Mouse (Mus musculus) MEL (cell line): ENCODE results near the gene Utrn. TPM values are rescaled to one million over a fixed set of nuclear protein-coding genes. Genes with fewer than 3 reads are reported as not detected.

Source experiments
- DNase-seq: peaks from one replicate; pipeline ENCODE4 v3.0.0; 2011; ENCODE audit warnings: low read depth, low spot score
- H3K27ac ChIP-seq: 2 replicates; pipeline ENCODE4 v1.5.1; 2012; ENCODE audit warnings: low read depth, mild to moderate bottlenecking, control low read depth, low read length, moderate library complexity; ENCODE audit not compliant: control insufficient read depth
- H3K27me3 ChIP-seq, 2 experiments: fragments of 150-350 bp in 1 of 2; sonication (generic) in 1 of 2; 2 replicates each; pipeline ENCODE4 v1.6.1; 2012; ENCODE audit warnings: low read length in 2 of 2, mild to moderate bottlenecking in 2 of 2, improper control_type of control experiment in 1 of 2, moderate library complexity in 1 of 2; ENCODE audit not compliant: insufficient read depth in 2 of 2, control insufficient read depth in 1 of 2
- H3K36me3 ChIP-seq, 2 experiments: 2 replicates each; pipeline ENCODE4 v1.6.1; 2012 to 2014; ENCODE audit warnings: low read length in 2 of 2, improper control_type of control experiment in 1 of 2, inconsistent platforms in 1 of 2, mild to moderate bottlenecking in 1 of 2; ENCODE audit not compliant: insufficient read depth in 2 of 2, control insufficient read depth in 1 of 2
- H3K4me1 ChIP-seq, 2 experiments: fragments of 150-350 bp in 1 of 2; sonication (generic) in 1 of 2; 2 replicates each; pipeline ENCODE4 v1.6.1; 2012; ENCODE audit warnings: low read length in 2 of 2, improper control_type of control experiment in 1 of 2, mild to moderate bottlenecking in 1 of 2; ENCODE audit not compliant: insufficient read depth in 2 of 2, control insufficient read depth in 1 of 2
- H3K4me3 ChIP-seq, 2 experiments: fragments of 150-350 bp in 1 of 2; sonication (generic) in 1 of 2; 2 replicates each; pipeline ENCODE4 v1.5.1; 2012; ENCODE audit warnings: low read depth in 2 of 2, low read length in 2 of 2, mild to moderate bottlenecking in 2 of 2, moderate library complexity in 2 of 2, control low read depth in 1 of 2, improper control_type of control experiment in 1 of 2; ENCODE audit not compliant: control insufficient read depth in 1 of 2, insufficient read depth in 1 of 2
- H3K79me2 ChIP-seq: 2 replicates; pipeline ENCODE4 v1.6.1; 2012; ENCODE audit warnings: mild to moderate bottlenecking, low read length, moderate library complexity; ENCODE audit not compliant: control insufficient read depth, poor library complexity, insufficient read depth
- H3K9ac ChIP-seq: 2 replicates; pipeline ENCODE4 v1.6.1; 2012; ENCODE audit warnings: low read depth, mild to moderate bottlenecking, control low read depth, low read length, moderate library complexity; ENCODE audit not compliant: control insufficient read depth, poor library complexity, severe bottlenecking
- H3K9me3 ChIP-seq: fragments of 150-350 bp; sonication (generic); replicated peaks from 2 replicates; pipeline ENCODE4 v1.6.1; 2012; ENCODE audit warnings: mild to moderate bottlenecking, low read length, improper control_type of control experiment, moderate library complexity; ENCODE audit not compliant: insufficient read depth
- CHD2 ChIP-seq: IDR thresholded peaks from 2 replicates; pipeline ENCODE4 v1.6.1; 2011; ENCODE audit warnings: low read length, improper control_type of control experiment
- CTCF ChIP-seq, 3 experiments: IDR thresholded peaks in 2 of 3; conservative IDR thresholded peaks in 1 of 3; 2 replicates each; pipeline ENCODE4 v1.5.1; 2011 to 2012; ENCODE audit warnings: low read length in 3 of 3, low read depth in 2 of 3, mild to moderate bottlenecking in 2 of 3, improper control_type of control experiment in 1 of 3, inconsistent platforms in 1 of 3, mixed read lengths in 1 of 3, moderate library complexity in 1 of 3; ENCODE audit not compliant: control insufficient read depth in 1 of 3, insufficient read depth in 1 of 3, poor library complexity in 1 of 3, severe bottlenecking in 1 of 3
- EP300 ChIP-seq, 2 experiments: IDR thresholded peaks; 2 replicates each; pipeline ENCODE4 v1.6.1; 2011; ENCODE audit warnings: improper control_type of control experiment in 2 of 2, low read length in 2 of 2, low read depth in 1 of 2, mild to moderate bottlenecking in 1 of 2
- ETS1 ChIP-seq: IDR thresholded peaks from 2 replicates; pipeline ENCODE4 v1.6.1; 2012; ENCODE audit warnings: low read depth, mild to moderate bottlenecking, inconsistent platforms, low read length, improper control_type of control experiment, moderate library complexity
- HCFC1 ChIP-seq: IDR thresholded peaks from 2 replicates; pipeline ENCODE4 v1.6.1; 2012; ENCODE audit warnings: low read depth, mild to moderate bottlenecking, inconsistent platforms, low read length, improper control_type of control experiment, moderate library complexity
- MAX ChIP-seq: IDR thresholded peaks from 2 replicates; pipeline ENCODE4 v1.6.1; 2011; ENCODE audit warnings: low read length, improper control_type of control experiment
- MXI1 ChIP-seq: IDR thresholded peaks from 2 replicates; pipeline ENCODE4 v1.6.1; 2011; ENCODE audit warnings: mild to moderate bottlenecking, low read depth, low read length, improper control_type of control experiment
- POLR2A ChIP-seq, 2 experiments: IDR thresholded peaks; 2 replicates each; pipeline ENCODE4 v1.6.1; 2011 to 2012; ENCODE audit warnings: low read length in 2 of 2, mild to moderate bottlenecking in 2 of 2, control low read depth in 1 of 2, improper control_type of control experiment in 1 of 2, low read depth in 1 of 2, moderate library complexity in 1 of 2; ENCODE audit not compliant: control insufficient read depth in 1 of 2, insufficient read depth in 1 of 2, poor library complexity in 1 of 2
- RAD21 ChIP-seq: IDR thresholded peaks from 2 replicates; pipeline ENCODE4 v1.6.1; 2011; ENCODE audit warnings: mild to moderate bottlenecking, low read depth, low read length, improper control_type of control experiment
- SIN3A ChIP-seq: IDR thresholded peaks from 2 replicates; pipeline ENCODE4 v1.6.1; 2012; ENCODE audit warnings: low read length, improper control_type of control experiment, inconsistent platforms
- TBP ChIP-seq: IDR thresholded peaks from 2 replicates; pipeline ENCODE4 v1.8.0; 2011; ENCODE audit warnings: low read depth, low read length, improper control_type of control experiment
- UBTF ChIP-seq: IDR thresholded peaks from 2 replicates; pipeline ENCODE4 v1.6.1; 2012; ENCODE audit warnings: low read depth, mild to moderate bottlenecking, inconsistent platforms, low read length, improper control_type of control experiment, moderate library complexity, borderline replicate concordance; ENCODE audit not compliant: insufficient read depth
- ZKSCAN1 ChIP-seq: IDR thresholded peaks from 2 replicates; pipeline ENCODE4 v1.6.1; 2012; ENCODE audit warnings: low read depth, mild to moderate bottlenecking, inconsistent platforms, low read length, improper control_type of control experiment, moderate library complexity
- ZMIZ1 ChIP-seq: IDR thresholded peaks from 2 replicates; pipeline ENCODE4 v1.6.1; 2012; ENCODE audit warnings: low read depth, mild to moderate bottlenecking, inconsistent platforms, low read length, improper control_type of control experiment, moderate library complexity
- polyA plus RNA-seq, 2 experiments: library from polyadenylated mRNA; stranded (reverse) in 1 of 2; unstranded in 1 of 2; fragments of >175 nt in 1 of 2; fragments of >200 nt in 1 of 2; gene quantifications; 2 replicates each; pipeline versions ENCODE4 v1.2.1 to v1.2.4; 2012; ENCODE audit warnings: low replicate concordance in 2 of 2, low read depth in 1 of 2; ENCODE audit not compliant: insufficient read length in 2 of 2, insufficient read depth in 1 of 2, missing spikeins in 1 of 2
- total RNA-seq: library from RNA; depleted of rRNA; stranded (reverse); fragments of 300-350 nt; gene quantifications from 2 replicates; pipeline ENCODE4 v1.2.3, GENCODE M21; 2012

The Utrn gene
- total and polyA plus RNA-seq, 3 experiments, result 2.3 to 4.3 TPM; not detected in 1

- H3K4me1 ChIP-seq, result peaks cover 0 to 5% of the 10 kb centered on the region in 2 experiments; a peak in 1 of 4 replicates
- no peaks in the 10 kb centered on the region for H3K9me3 ChIP-seq
- peaks cover 0 to 2% of the 10 kb centered on the region in 2 experiments; a peak in 2 of 4 replicates for H3K36me3 ChIP-seq
- H3K9ac ChIP-seq, result no peak overlapping the region
- H3K4me3 ChIP-seq, result peak overlapping the region in 1 of 2 experiments; percentile 92; a peak in 3 of 4 replicates
- DNase-seq, result no peak
- no peak overlapping the region for H3K27ac ChIP-seq
- no peaks in the 10 kb centered on the region for H3K79me2 ChIP-seq
- H3K27me3 ChIP-seq, result no peaks in the 10 kb centered on the region; a peak in 1 of 4 replicates
- TF ChIP-seq MAX, result no peak
- no peak for TF ChIP-seq CTCF (IDR thresholded peaks at IDR 0.05 in 2 of 3, conservative IDR thresholded peaks at IDR 0.05 in 1 of 3; ENCODE audit: control insufficient read depth in 1 of 3, insufficient read depth in 1 of 3, low read depth in 2 of 3, low read length in 3 of 3, poor library complexity in 1 of 3, severe bottlenecking in 1 of 3)
- TF ChIP-seq UBTF, result no peak
- no peak for TF ChIP-seq CHD2
- TF ChIP-seq RAD21, result no peak
- TF ChIP-seq ZMIZ1, result no peak
- TF ChIP-seq EP300 (IDR thresholded peaks at IDR 0.05; ENCODE audit: low read depth in 1 of 2, low read length in 2 of 2), result no peak
- TF ChIP-seq MXI1, result no peak
Measured at GRCm38 (mm10) chr10:12875410-12875809, 6.2 kb upstream of the Utrn start.

DNA sequence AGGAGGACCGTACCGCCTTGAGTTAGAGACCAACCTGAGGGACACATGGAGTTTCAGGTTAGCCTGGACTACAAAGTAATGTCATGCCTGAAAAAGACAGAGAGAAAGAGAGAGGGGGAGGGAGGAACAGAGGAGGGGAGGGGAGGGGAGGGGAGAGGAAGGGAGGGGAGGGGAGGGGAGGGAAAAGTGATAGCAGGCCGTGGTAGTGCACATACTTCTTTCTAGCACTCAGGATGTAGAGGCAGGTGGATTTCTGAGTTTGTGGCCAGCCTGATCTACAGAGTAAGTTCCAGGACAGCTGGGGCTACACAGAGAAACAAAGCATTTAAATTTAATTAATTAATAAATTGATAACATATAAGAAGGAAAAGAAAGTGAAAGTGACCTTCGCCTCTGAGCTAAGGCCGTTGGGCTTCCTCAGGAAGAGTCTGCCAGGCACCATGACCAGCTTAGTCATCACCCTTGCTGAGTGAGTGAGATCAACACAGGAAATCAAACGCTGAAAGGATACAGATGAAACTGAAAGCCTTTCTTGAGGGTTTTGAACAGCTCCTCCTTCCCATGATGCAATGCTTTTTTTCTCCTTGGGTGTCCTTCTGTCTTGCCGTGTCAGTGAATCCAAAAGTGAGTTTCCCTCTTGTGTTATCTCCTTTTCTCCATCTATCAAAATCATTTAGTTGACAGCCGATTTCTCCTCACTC lies 5.6 kb upstream of the Utrn start:
- TF ChIP-seq RAD21, result no peak
- peak; percentile 73 for TF ChIP-seq SIN3A
- TF ChIP-seq HCFC1, result 0 out of 2 replicates have a peak, but pooled peaks have one; percentile 40
- TF ChIP-seq TBP, result peak; percentile 57
- peak; percentile 56 for TF ChIP-seq MXI1
- no peak for TF ChIP-seq ZKSCAN1
- TF ChIP-seq ETS1, result peak; percentile 94
- peak in 1 of 2 experiments; percentile 34; a peak in 1 of 4 replicates for TF ChIP-seq POLR2A (IDR thresholded peaks at IDR 0.05; ENCODE audit: control insufficient read depth in 1 of 2, insufficient read depth in 1 of 2, low read depth in 1 of 2, low read length in 2 of 2, poor library complexity in 1 of 2)
- H3K9ac ChIP-seq, result peak overlapping the region; percentile 58
- peak; percentile 78 for DNase-seq

More for the DNA sequence above, 5.6 kb upstream of the Utrn start:
- H3K4me3 ChIP-seq, result peak overlapping the region; percentile 59 to 92
- H3K4me1 ChIP-seq, result peaks cover 0 to 5% of the 10 kb centered on the region in 2 experiments; a peak in 1 of 4 replicates
- H3K9me3 ChIP-seq, result no peaks in the 10 kb centered on the region
- no peaks in the 10 kb centered on the region; a peak in 1 of 4 replicates for H3K27me3 ChIP-seq
- peak overlapping the region; percentile 50; the same call in 1 of the 2 replicates for H3K27ac ChIP-seq
- no peaks in the 10 kb centered on the region for H3K79me2 ChIP-seq
- H3K36me3 ChIP-seq, result peaks cover 0 to 2% of the 10 kb centered on the region in 2 experiments; a peak in 2 of 4 replicates
